Mouse (Mus musculus) liver, postnatal 0 days (tissue): ENCODE data around the gene Ppdpf.

Experiments
- CTCF ChIP-seq: sonication (generic); IDR thresholded peaks from 2 replicates; pipeline ENCODE4 v1.5.1; 2016; ENCODE audit warnings: antibody characterized with exemption, low read depth
- EP300 ChIP-seq: IDR thresholded peaks from 2 replicates; pipeline ENCODE4 v1.6.1; 2016; ENCODE audit warnings: antibody characterized with exemption, low read depth, mild to moderate bottlenecking

DNA sequence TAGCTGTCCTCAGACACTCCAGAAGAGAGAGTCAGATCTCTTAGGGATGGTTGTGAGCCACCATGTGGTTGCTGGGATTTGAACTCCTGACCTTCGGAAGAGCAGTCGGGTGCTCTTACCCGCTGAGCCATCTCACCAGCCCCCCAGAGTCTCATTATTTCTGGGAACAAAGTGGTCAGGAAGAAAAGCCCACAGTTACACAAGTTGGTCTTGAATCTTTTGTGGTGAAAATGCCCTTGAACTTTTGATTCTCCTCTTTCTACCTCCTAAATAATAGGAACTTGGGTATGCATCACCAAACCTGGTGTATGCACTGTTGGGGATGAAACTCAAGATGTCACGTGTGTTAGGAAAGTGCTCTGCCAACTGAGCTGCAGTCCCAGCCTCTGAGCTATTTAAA is 4.9 kb downstream of the Ppdpf start:
- TF ChIP-seq CTCF (no peak), EP300 (no peak)
